Mouse (Mus musculus) forebrain, embryonic 16.5 days (tissue): Measurements from ENCODE around the gene Rhob. TPM values are rescaled to one million over a fixed set of nuclear protein-coding genes. Genes with fewer than 3 reads are reported as not detected.

Experiments used
- ATAC-seq: fragments of 200-750 bp; cut with Nextera tagmentation; 2 replicates; pipeline ENCODE4 v1.8.0; 2017; ENCODE audit warnings: mild to moderate bottlenecking, moderate library complexity
- H3K27ac ChIP-seq: fragments of 300-500 bp; sonication (generic); 2 replicates; pipeline ENCODE4 v1.5.1; 2014; ENCODE audit warnings: low read length, control low read depth
- H3K27me3 ChIP-seq: fragments of 300-500 bp; sonication (generic); replicated peaks from 2 replicates; pipeline ENCODE4 v1.6.1; 2014; ENCODE audit warnings: low read length; ENCODE audit not compliant: control insufficient read depth, insufficient read depth
- H3K36me3 ChIP-seq: fragments of 300-500 bp; sonication (generic); 2 replicates; pipeline ENCODE4 v1.6.1; 2014; ENCODE audit not compliant: control insufficient read depth, insufficient read depth
- H3K4me1 ChIP-seq: fragments of 300-500 bp; sonication (generic); replicated peaks from 2 replicates; pipeline ENCODE4 v1.6.1; 2014; ENCODE audit warnings: low read length; ENCODE audit not compliant: control insufficient read depth, insufficient read depth
- H3K4me2 ChIP-seq: fragments of 300-500 bp; sonication (generic); 2 replicates; pipeline ENCODE4 v1.6.1; 2014; ENCODE audit warnings: mild to moderate bottlenecking, low read length, control low read depth
- H3K4me3 ChIP-seq: fragments of 300-500 bp; sonication (generic); replicated peaks from 2 replicates; pipeline ENCODE4 v1.5.1; 2014; ENCODE audit warnings: mild to moderate bottlenecking, low read length, control low read depth
- H3K9ac ChIP-seq: fragments of 300-500 bp; sonication (generic); replicated peaks from 2 replicates; pipeline ENCODE4 v1.6.1; 2014; ENCODE audit warnings: low read depth, low read length, control low read depth
- H3K9me3 ChIP-seq: fragments of 300-500 bp; sonication (generic); 2 replicates; pipeline ENCODE4 v1.6.1; 2016; ENCODE audit warnings: low read length; ENCODE audit not compliant: control insufficient read depth
- WGBS: fragments of 180-500 bp; shearing (Covaris S2); extraction: QIAGEN DNeasy Blood & Tissue Kit; methylation state at CpG from one replicate; pipeline ENCODE4 v1.1.7; 2014; 5-methylcytosine and 5-hydroxymethylcytosine counted together
- polyA plus RNA-seq: library from polyadenylated mRNA; unstranded; fragments of >200 nt; fragmentation: Nextera tagmentation; extraction: Ambion mirVana; gene quantifications from 2 replicates; pipeline ENCODE4 v1.2.1, GENCODE M21; 2015

Gene Rhob
- polyA plus RNA-seq, 1 experiment from 2014 or later = 70.3 TPM

DNA sequence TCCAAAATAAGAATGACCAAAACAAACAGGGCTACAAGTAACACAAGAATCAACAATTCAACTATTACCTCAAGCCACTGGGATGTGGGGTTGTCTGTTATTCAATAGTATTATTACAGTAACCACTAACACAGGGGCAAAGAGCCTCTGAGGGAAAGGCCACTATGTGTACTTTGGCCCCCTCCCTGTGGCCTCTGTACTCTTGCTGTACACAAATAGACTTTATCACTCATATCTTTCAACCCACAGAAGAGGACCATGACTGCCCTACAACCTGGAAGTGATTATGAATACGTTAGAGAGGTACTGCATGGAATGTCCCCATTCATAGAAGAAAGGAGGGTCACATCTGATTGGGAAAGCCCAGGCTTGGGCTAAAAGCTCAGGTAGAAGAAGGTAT, 35.1 kb upstream of the Rhob start:
- Histone ChIP-seq H3K4me1 (no peaks in the 10 kb centered on the region), H3K27ac (no peak overlapping the region), H3K9ac (no peak overlapping the region), H3K36me3 (no peaks in the 10 kb centered on the region), H3K4me3 (no peak overlapping the region), H3K9me3 (no peaks in the 10 kb centered on the region), H3K27me3 (no peaks in the 10 kb centered on the region), H3K4me2 (no peak overlapping the region)
- 79% methylated on average over 1 of the region's 1 CpGs for WGBS
- no peak for ATAC-seq

DNA sequence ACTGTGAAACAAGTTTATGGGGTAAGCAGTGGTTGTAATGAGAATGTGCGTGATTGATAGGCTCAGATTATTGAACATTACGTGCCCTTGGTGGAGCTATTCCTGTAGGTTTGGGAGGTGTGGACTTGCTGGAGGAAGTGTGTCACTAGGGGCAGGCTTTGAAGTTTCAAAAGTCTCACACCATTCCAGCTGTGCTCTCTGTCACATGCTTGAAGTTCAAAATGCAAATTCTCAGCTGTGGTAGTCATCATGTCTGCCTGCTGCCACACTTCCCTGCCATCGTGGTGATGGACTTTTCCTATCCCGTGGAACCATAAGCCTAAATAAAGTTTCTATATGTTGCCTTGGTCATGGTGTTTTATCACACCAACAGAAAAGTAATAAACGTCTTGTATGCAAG, 28.0 kb upstream of the Rhob start:
- Histone ChIP-seq H3K36me3 (no peaks in the 10 kb centered on the region), H3K9me3 (no peaks in the 10 kb centered on the region), H3K27me3 (no peaks in the 10 kb centered on the region), H3K4me2 (no peak overlapping the region), H3K27ac (no peak overlapping the region), H3K4me1 (no peaks in the 10 kb centered on the region), H3K4me3 (no peak overlapping the region), H3K9ac (no peak overlapping the region)
- ATAC-seq = no peak
- 85% methylated on average over 5 of the region's 5 CpGs for WGBS

DNA sequence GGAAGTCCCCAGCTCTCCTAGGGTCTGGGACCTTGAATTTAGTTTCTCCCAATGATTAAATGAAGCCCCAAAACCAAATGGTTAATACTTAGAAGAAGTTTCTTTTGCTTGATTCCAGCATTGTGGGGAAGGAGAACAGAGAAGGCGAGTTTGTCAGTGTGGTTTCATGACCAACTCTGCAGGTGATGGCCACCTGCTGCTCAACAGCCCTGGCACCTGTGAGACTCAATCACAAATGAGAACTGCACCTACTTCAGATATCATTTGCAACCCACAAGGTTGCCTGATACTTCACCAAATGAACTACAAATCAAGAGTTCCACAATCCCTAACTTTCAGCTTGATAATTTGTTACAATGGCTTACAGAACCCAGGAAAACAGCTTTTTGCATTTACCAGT, 27.4 kb upstream of the Rhob start:
- no peaks in the 10 kb centered on the region for H3K36me3 ChIP-seq
- no peak for ATAC-seq
- no peaks in the 10 kb centered on the region for H3K9me3 ChIP-seq
- no peak overlapping the region for H3K9ac ChIP-seq
- H3K4me1 ChIP-seq = no peaks in the 10 kb centered on the region
- H3K4me2 ChIP-seq = no peak overlapping the region
- 73% methylated on average over 1 of the region's 1 CpGs for WGBS
- H3K4me3 ChIP-seq = no peak overlapping the region
- H3K27ac ChIP-seq = no peak overlapping the region
- H3K27me3 ChIP-seq = no peaks in the 10 kb centered on the region

DNA sequence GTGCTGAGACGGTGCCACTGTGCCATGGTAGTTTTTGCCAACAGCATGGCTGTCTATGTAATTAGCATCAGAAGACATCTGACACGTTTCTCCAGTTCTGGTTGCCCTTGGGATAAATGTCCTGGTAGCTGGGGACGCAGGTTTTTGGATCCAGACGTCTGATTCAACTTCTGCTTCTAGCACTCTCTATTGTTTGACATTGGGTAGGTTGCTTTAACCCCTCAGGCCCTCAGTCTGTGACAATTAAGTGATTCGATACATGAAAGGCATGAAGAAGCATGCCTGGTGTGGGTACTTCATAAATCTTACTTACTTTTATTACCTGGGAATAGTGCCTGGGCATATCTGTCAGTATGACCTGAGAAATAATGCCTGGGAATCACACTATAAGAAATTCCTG, 24.3 kb upstream of the Rhob start:
- Histone ChIP-seq H3K4me1 (no peaks in the 10 kb centered on the region), H3K4me2 (no peak overlapping the region), H3K9ac (no peak overlapping the region), H3K4me3 (no peak overlapping the region), H3K27ac (no peak overlapping the region), H3K36me3 (no peaks in the 10 kb centered on the region), H3K27me3 (no peaks in the 10 kb centered on the region), H3K9me3 (no peaks in the 10 kb centered on the region)
- ATAC-seq = no peak
- WGBS = 59% methylated on average over 5 of the region's 5 CpGs

DNA sequence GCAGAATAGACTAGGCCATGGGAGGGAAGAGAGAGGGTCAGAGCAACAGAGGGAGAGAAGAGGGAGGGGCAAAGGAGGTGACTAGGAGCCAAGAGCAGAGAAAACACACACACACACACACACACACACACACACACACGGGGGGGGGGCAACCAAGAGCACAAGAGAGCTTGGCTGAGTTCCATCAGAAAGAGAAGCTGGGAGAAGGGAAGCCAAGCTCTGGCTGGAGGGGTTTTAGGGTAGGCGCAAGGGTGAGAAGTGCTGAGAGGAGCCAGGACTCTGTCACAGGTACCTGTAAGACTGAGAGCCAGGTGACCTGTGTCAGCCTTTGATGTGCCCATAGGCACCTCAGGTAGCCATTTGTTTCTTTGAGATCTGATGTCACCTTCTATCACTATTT, 22.9 kb upstream of the Rhob start:
- H3K36me3 ChIP-seq = no peaks in the 10 kb centered on the region
- H3K27ac ChIP-seq = no peak overlapping the region
- H3K9ac ChIP-seq = no peak overlapping the region
- no peak for ATAC-seq
- WGBS = 78% methylated on average over 1 of the region's 2 CpGs
- no peaks in the 10 kb centered on the region for H3K9me3 ChIP-seq
- H3K4me3 ChIP-seq = no peak overlapping the region
- no peaks in the 10 kb centered on the region for H3K4me1 ChIP-seq
- no peaks in the 10 kb centered on the region for H3K27me3 ChIP-seq
- H3K4me2 ChIP-seq = no peak overlapping the region

DNA sequence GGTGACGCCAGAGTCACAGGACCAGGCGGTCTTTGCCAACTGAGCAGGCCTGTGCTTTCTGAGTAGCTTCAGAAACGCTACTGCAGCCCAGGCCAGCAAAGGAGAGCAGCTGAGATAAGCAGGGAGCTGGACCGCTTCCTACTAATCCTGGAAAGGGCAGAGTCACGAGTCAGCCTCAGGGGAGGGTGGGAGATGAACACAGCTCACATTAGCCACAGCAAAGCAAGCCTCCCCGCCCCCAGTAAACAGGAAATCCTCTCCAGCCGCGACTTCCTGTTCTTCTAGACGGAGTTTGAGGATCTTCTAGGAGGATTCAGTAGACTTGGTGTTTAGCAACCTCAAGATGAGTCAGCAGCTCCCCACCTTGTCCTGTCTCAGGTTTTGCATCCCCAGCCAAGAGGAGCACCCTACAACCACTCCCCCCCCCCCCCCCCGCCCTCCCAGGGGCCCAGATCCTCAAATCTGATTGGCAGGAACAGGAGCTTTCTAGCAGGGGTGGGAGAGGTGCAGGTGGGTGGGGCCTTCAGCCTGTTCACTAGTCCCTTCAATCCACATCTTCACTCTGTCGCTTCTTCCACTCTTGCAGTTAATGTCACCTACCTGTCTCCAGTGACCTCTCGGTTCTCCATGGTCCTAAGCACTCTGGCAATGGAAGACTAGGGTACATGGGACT, 21.7 kb upstream of the Rhob start:
- Histone ChIP-seq H3K4me3 (no peak overlapping the region), H3K4me2 (no peak overlapping the region), H3K9ac (no peak overlapping the region), H3K4me1 (no peaks in the 10 kb centered on the region), H3K9me3 (no peaks in the 10 kb centered on the region), H3K27me3 (no peaks in the 10 kb centered on the region), H3K36me3 (no peaks in the 10 kb centered on the region), H3K27ac (no peak overlapping the region)
- 63% methylated on average over 11 of the region's 12 CpGs for WGBS
- ATAC-seq = no peak

DNA sequence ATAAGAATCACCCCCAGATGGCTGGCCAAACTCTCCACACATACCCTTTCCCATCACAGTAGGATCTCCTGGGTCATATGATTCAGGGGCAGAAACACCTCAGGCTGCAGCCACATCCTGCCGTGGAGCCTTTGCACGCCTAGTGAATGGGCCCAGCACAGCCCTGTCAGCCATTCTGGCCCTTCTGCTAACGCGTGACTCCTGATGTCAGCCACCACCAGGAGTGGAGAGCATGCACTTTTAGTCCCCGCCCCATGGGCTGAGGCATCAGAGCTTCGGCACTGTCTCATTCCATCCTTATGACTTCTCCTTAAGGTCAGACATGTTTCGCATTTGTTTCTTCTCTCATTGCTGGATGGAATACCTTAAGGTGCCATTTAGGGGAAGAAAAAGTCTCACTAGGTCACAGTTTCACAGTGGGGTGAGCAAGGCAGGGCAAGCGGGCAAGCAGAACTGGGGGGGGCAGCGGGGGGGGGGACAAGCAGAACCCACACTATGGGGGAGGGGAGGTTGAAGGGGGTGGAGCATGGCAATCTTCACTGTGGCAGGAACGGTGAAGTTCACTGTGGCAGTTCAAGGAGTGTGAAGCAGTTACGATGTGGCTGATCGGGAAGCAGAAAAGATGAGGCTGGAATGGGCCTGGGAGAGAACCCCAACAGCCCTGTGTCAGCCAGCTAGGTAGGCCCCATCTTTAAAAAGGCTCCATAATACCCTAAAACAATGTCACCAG, 19.8 kb upstream of the Rhob start:
- Histone ChIP-seq H3K4me2 (no peak overlapping the region), H3K4me3 (no peak overlapping the region), H3K27ac (no peak overlapping the region), H3K36me3 (no peaks in the 10 kb centered on the region), H3K9ac (no peak overlapping the region), H3K4me1 (no peaks in the 10 kb centered on the region), H3K9me3 (no peaks in the 10 kb centered on the region), H3K27me3 (no peaks in the 10 kb centered on the region)
- 76% methylated on average over 11 of the region's 12 CpGs for WGBS
- ATAC-seq = no peak

DNA sequence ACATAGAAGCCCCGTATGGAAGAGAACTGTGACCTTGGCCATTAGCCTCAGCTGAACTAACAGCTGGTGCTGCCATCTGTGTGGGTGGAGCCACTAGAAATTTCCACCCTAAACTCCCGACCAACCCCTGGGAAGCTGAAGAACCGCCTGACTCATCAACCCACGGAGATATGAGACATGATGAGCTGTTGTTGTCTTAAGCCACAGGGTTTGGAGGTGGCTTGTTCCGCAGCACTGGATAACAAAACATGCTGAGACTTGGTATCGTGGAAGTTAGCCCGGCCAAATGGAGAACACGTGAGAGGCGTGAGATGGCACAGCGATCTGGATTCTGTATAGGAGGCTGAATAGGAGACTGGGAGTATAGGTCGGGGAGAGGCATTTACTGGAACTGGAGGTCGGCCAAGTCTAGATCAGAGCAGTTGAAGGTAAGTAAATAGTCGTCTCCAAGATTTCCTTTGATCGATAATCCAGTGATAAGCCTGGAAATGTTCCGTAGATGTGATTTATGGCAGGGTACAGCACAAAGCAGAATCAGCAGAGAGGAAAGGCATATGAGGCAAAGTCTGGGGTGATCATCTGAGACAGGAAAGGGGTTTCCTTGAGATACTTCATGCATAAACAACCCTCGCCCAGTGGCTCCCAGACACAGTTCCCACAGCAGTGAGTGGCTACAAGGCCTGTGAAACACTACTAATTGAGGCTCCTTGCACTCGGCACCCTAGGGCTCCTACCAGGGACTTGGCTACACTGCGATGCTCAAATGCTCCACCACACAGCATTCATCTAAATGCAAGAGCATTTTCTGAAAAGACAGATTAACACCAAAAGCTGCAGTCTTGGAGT, 11.5 kb upstream of the Rhob start:
- Histone ChIP-seq H3K4me2 (no peak overlapping the region), H3K27ac (no peak overlapping the region), H3K9ac (no peak overlapping the region), H3K9me3 (no peaks in the 10 kb centered on the region), H3K4me1 (no peaks in the 10 kb centered on the region), H3K4me3 (no peak overlapping the region), H3K36me3 (no peaks in the 10 kb centered on the region), H3K27me3 (no peaks in the 10 kb centered on the region)
- ATAC-seq = no peak
- WGBS = 77% methylated on average over 18 of the region's 18 CpGs

DNA sequence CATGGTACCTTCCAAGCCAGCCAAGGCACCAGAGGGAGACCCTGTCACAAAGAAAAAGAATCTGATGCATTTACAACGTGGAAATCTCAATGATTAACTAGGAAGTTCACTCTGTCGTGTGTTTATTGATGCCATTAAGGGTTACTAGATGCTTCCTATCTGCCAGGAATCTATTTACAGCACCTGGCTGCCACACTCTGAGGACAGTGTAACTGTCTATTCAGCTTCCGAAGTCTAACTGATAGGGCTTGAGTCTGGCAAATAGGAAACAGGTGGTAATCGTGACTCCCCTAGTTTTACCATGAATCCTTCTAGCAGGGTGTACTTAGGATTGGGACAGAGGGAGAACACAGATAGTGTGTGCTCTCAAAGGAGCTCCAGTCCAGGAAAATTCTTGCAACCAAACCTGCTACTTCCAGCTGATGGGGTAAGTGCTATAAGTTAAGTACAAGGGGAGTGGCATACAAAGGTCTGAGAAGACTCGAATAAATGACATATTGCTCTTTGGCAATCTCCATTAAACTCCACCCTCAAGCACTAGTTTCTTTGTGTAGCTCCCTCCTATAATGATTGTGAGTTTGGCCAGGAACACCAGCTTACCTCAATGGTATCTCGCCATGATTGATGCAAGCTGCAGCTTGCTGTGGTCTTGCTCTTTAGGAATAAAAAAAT, 10.6 kb upstream of the Rhob start:
- WGBS = 83% methylated on average over 6 of the region's 6 CpGs
- Histone ChIP-seq H3K9me3 (no peaks in the 10 kb centered on the region), H3K9ac (no peak overlapping the region), H3K36me3 (no peaks in the 10 kb centered on the region), H3K4me3 (no peak overlapping the region), H3K4me2 (no peak overlapping the region), H3K4me1 (no peaks in the 10 kb centered on the region), H3K27ac (no peak overlapping the region), H3K27me3 (no peaks in the 10 kb centered on the region)
- no peak for ATAC-seq
